Mouse (Mus musculus) granulocyte monocyte progenitor cell, adult 5-6 weeks (primary cell): ENCODE results near the gene Smim12. TPM values are rescaled to one million over a fixed set of nuclear protein-coding genes. Genes with fewer than 3 reads are reported as not detected.

Source experiments
- ATAC-seq: replicated peaks from 2 replicates; pipeline ENCODE4 v1.8.0; 2016; ENCODE audit warnings: mild to moderate bottlenecking, moderate TSS enrichment, inconsistent platforms; ENCODE audit not compliant: poor library complexity, severe bottlenecking
- total RNA-seq, 2 experiments: library from RNA; stranded (forward) in 1 of 2; stranded (reverse) in 1 of 2; fragments of 200-712, 200-1000 nt in 1 of 2; fragments of >200 nt in 1 of 2; fragmentation: Nextera tagmentation in 1 of 2; gene quantifications; 2 replicates each; pipeline ENCODE4 v1.2.3; 2014 to 2017

Smim12 gene
- total RNA-seq, 2 experiments from 2014 or later: 30.4 to 35.1 TPM

DNA sequence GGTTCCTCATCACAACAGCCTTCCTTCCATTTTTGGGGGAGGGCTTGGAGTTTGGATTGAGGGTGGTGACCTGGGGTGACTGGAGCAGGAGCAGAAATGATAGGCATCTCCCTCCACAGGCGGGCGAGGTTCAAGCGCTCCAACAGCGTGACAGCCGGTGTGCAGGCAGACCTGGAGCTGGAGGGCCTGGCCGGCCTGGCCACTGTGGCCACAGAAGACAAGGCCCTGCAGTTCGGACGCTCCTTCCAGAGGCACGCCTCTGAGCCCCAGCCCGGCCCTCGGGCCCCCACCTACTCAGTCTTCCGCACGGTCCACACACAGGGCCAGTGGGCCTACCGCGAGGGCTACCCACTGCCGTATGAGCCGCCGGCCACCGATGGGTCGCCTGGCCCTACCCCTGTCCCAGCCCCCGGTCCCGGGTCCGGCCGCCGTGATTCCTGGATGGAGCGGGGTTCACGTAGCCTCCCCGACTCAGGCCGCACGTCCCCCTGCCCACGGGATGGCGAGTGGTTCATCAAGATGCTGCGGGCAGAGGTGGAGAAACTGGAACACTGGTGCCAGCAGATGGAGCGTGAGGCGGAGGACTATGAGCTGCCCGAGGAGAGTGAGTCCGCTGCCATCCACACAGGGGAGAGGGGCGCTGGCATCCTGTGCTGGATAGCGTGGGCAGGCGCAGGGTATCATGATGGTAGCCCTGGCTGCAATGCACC lies 10.0 kb upstream of the Smim12 start:
- no peak for ATAC-seq

DNA sequence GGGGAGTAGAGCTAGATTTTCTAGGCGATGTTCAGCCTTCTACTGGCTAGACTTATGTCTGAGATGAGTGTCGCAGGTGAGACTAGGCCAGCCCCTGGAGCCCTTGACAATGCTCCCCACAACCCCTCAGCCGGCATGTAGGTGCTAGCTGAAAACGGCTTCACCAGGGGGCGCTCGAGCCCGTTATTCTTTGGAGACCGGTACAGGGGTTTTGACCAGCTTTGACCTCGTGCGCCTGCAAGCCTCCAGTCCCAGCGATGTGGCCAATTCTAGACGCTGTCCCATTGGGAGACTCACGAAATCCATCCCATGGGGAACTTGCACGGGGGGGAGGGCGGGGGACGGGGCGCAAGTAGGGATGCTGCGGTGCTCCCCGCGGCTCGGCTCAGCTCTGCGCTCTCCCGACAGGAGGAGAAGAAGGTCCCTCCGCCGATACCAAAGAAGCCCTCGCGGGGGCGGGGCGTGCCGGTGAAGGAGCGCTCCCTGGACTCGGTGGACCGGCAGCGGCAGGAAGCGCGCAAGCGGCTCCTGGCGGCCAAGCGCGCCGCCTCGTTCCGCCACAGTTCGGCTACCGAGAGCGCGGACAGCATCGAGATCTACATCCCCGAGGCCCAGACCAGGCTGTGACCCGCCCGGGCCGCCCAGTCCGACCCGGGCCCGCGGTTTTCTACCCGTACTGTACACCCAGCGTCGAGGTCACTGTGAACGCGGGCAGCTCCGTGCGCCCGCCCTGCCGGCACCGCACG lies 7.7 kb upstream of the Smim12 start:
- peak; percentile 84 for ATAC-seq

DNA sequence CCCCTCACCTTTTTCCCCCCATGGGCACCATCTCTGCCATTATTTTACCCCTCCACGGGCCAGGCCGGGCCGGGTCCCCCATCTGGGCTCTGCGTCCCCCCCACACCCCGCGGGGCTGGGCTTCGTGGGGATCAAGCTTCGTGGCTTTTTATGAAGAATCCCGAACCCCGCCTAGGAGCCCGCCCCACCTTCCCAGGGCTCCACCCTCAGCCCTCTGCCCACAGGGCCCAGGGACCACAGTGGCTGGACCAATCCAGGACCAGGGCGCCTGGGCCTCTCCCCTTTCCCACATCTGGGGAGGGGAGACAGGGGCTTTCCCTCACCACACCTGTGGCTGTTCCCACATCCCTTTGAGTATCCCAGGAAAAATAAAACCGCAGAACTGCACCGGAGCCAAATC lies 7.0 kb upstream of the Smim12 start:
- ATAC-seq: no peak

DNA sequence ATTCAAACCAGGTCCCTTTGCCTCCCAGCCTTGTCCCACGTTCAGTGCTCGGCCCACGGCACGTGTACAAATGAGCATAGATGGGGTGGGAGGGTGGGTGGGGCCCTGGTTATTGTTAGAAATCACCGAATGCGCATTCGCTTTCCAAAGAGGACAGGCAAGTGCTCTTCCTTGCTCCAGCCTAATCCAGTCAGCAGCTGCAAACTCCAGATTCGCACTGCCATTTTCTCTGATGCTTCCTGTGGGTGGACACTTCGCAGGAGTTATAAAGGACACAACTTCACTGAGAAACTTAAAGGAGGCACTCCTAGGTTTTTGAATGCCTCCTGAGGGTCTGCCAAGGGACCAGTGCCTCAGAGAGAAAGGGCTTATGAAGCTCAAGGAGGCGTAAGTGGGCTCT lies 6.3 kb upstream of the Smim12 start:
- no peak for ATAC-seq

DNA sequence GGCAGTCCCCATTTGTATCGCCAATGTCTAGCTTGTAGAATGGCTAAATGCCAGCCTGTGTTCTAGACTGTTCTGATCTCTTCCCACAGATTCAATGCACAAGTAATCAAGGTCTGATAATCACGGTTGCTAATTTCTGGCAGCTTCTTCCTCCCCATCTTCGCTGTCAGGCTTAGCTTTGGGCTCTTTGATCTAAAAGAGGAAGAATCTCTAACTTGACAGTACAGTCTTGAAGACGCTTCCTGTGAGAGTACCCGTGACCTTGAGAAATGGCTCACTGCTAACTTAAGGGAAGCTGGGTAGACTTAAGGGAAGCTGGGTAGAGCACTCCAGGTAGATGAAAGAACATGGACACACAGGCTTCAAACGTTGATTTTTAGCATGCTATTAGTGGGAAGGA lies 888 bp upstream of the Smim12 start:
- ATAC-seq: peak; percentile 66

DNA sequence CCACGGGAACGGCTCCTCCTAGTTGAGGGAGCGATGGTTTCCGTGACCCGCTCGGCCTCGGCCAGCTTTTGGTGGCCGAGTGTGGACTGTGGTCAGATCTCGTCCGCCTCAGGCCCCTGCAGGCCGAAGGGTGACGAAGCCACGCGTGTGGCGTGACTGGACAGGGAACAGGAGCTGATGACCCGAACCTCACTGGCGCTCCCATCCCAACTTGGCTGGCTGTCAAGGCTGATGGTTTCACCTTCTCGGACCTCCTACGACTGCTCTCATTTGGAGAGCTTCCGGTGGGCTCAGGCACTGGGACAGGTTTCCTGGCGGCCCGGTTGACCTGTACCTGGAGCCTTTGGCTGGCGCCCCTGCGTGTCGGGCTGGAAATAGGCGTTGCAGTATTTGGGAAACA lies 369 bp downstream of the Smim12 start:
- ATAC-seq: peak; percentile 21

DNA sequence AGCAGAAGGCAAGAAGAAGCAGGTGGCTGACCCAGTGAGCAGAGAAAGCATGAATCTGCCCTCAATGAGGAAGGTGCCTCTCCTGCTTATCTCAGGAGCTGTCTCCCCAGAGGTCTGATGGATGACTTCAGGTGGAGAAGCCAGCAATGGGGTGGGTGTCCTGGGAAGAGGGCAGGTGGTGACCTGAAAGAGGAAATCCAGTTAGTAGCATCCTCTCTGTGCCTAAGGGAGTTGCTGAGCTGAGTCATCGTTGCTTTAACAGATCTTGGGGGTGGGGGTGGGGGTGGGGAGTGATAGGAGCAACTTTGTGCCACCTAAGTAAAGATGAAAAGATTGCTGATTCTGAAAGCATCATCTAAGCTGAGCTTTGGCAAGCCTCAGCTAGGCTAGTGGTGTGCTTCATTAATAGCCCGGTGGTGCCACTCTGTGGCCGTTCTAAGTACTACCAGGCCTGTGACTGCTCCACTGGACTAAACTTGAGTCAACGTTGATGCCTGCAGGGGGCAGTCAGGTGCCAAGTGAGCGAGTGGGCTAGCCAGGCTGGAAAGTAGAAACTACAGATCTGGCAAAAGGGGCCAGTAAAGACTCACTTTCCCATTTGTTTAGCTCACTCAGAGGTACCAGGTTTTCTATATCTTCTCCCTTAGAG lies 6.2 kb downstream of the Smim12 start:
- peak; percentile 99 for ATAC-seq

DNA sequence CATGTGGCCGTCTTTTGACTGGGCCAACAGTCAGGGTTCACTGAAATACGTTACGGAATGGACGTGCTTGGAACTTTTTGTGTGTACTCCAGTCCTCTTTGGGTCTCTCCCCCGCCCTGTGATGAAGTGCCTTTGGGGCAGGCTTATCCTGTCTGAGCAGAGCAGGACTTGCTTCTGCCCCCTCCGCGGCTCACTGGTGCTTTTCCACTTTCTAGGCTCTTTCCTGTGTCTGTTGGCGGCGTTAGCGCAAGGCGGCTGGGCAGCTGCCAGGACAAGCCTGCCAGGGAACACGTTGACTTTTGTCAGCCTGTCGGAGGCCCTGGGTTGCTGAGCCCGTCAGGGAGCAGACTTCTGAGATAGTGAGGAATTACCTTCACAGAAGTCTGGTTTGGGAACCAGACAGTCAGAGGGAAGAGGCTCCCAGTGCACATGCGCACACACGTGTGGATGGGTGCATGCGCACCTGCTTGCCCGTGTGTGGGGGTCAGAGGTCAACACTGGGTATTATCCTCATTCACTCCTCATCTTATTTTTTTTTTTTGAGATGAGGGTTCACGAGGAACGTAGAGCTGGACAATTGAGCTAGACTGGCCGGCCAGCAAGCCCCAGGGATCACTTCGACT lies 8.5 kb downstream of the Smim12 start:
- no peak for ATAC-seq

DNA sequence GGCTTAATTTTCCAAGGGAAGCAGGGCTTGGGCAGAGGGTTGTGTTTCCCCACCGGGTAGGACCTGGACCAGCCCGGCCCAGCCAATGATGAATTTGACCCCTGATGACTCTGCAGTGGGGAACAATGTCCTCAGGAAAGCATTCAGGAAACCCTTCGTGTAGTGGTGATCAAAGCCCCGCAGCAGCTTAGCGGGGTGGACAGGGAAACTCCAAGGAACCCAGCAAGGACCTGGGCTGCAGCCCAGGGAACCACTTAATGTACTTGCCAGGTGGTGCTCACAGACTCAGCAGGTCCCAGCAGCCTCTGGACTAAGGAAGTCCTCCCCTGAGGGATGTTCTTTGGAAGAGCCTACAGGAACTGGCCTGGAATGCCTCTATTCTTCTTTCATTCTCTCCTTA lies 13.2 kb downstream of the Smim12 start:
- no peak for ATAC-seq

DNA sequence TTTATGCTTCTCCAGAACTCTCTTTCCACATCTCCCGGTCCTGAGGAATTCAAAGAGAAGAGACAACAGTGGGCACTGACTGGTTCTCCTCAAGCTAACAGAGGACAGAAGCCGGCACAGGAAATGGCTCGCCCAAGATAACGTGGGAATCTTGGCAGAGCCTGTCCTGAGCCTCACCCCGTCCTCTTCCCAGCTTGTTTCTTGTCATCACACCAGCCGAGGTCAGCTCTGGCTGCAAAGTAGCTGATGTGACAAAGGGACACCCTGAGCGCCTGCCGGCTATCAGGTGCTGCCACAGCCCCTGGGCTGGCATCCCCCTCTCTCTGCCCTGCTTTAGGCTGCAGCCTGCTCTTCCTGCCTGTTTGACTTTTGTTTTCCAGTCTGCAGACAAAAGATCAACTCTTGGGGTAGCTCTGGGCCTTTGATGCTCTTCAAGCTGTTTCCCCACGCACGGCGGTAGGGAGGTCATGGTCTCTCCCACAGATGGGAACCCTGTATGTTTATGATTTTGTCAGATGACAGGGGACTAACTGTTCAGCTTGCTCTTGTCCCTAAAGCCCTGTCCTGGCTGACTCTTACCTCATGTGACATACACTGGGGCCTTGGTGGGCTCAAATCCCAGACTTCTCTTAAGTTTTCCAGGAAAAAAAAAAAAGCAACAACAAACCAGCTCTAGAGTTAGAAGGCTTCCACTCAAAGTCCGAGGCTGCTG lies 14.8 kb downstream of the Smim12 start:
- no peak for ATAC-seq

DNA sequence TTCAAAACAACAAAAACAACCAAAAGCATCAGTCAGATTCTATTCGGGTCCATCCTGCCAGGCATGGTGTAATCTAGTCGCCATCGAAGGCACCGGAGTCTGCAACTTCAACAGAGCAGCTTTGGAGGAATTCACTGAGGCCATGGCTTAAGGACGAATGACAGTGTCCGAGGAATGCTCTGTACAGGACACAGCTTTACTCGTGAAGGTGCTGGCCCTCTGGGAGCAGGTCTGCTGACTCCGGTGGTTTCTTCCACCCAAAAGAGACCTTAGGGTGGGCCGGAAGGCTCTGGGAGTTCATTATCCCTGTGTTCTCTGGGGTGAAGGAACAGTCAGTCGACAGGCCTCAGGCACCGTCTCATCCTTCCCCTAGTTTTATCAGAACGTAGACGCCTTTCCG lies 18.0 kb downstream of the Smim12 start:
- no peak for ATAC-seq

DNA sequence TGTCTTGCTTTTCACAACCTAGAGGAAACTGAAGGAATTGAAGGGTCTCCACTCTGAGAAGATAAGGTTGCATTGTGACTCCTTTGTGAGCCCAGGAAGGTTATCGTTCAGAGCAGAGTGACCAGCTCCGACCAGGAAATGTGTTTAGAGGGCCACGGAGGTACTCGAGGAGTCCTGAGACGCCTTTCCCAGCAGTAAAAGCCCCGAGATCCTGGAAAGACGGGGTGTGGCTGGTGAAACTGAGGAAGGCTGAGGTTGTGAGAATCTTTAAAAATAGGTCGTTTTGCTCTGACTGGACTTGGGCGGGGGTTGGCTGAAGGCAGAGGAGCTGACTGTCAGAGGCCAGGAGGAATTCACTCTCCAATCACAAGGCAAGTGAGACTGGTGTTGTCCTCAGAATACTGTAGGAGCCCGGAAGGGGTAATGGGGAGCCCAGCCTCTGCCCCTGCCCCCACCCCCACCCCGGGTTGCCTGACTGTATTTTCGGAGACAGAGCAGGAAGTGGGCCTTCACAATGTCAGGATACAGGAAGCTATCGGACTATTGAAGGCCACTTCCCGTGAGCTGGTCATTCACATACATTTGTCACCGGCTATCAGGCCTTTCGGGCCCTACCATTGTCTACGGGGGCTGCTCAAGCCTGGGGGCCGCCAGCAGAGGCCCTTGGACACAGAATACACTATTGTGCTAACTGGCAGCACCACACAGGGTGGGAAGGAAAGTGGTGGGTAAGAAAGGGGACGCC lies 20.0 kb downstream of the Smim12 start:
- ATAC-seq: peak; percentile 27; the same call in 1 of the 2 replicates

DNA sequence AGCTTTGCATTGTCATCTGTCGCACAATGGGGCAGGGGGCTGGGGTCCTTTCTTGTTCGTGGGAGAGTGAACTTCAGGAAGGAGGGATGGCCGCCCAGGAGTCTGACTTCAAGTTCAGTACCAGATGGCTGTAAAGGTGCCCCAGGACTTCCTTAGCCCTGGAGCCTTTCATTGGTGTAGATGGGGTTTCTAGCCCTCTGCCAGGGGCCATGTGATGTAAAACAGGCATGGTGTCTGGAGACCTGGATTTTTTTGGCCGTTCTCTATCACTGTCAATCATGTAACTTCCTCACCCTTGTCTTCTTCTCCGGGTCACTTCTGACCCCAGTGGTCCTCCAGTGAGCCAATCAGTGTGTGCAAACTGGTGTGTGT lies 20.6 kb downstream of the Smim12 start:
- ATAC-seq: no peak

DNA sequence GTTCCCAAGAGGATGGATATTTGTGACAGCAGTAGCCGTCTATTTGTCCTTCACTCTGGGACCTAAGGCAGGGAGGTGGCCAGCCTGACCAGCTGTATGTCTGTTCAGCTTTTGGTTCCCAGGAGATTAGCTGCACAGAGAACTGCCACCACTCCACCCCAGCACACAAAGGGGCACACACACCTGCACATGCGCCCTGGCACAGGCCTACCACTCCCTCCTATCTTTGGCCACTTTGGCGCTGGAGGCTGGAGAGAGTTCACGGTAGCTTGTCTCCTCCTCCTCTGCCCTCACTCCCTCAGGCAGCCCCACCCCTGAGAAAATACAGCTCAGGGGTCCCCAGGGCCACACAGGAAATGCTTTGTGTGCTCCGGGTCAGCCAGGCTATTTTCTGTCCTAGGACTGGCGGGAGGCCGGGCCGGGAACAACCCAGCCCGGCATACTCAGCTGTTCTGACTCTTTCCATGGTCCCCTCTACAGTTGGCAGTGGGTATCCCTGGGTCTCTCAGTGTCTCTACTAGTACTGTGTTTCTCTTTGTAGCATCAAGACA lies 34.9 kb downstream of the Smim12 start:
- ATAC-seq: no peak

DNA sequence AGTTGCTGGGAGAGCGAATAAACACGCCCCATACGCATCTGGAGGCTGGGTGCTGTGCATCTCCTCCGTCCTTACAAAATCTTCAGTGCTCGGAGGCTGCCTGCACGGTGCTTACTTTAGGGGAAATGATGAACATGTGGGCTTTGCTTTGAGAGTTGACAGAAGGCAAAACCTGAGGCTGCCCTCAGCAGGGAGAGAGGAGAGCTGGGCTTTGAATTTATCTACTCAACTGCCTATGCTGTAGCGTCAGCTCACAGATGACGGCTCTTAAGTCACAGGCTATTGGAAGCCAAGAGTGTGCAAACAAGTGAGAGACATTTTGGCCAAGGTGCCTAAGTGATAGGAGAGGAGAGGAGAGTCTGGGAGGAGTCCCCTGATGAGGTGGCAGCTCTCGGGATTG lies 35.7 kb downstream of the Smim12 start:
- no peak for ATAC-seq

DNA sequence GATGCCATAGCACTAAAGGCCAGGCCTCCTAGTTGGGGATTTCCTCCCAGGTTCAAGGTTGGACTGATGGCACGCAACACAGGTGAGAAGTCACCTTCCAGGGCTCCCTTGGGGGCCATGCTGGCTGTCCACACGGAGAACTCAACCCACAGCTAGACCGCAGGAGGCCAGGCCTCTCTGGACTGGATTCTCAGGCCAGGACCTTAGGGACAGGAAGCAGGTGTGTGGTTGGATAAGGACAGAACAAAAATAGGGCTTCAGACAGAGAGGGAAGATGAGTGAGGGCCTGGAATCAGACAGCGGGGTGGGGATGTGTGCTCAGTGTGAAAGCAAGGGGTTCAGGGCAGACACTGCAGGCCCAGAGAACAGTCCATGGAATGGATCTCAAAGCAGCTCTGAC lies 43.3 kb downstream of the Smim12 start:
- ATAC-seq: no peak

DNA sequence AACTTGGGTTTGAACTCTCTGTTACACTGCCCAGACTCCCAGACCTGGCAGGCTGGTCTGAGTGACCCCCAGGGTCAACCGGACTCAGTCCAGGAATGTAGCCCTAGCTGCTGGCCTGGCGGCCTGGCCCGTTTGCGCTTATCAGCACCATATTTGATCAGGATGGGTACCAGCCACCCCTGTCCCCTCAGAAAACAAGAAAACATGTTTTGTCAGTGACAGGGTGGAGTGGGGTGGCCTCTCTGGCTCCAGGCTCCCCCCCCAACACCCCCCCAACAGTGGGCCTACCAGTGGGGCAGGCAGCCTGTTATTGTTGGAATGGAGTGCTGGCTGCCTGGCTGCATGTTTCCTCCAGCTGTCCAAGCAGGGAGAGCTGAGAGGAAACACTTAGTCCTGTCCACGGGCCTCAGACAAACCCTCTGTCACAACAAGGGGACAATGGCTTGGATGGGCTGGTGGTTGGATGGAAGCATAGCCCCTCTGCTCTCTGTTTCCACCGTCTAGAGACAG lies 45.5 kb downstream of the Smim12 start:
- ATAC-seq: no peak

DNA sequence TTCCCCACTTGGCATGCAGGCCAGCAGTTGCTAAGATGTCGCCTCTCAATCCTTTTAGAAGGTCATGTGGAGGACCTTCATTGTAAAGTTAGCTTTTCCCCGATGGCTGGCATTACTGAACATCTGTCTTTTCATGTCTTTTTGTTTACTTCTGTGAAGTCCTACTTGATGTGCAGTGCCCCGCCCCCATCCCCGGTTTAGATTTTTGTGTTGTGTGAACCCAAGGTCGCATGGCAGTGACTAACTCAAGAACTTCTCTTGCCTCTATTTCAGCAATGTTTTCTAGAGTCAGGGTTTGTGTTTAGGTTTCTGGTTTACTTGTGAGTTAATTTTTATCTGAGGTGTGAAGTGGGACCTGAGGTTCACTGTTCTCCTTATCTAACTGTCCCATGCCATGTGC lies 49.0 kb downstream of the Smim12 start:
- no peak for ATAC-seq
